Mouse (Mus musculus) spleen, embryonic (tissue): ENCODE measurements around the gene Igf1.

Experiments used
- CTCF ChIA-PET: fragments of 350-600 bp; sonication (Branson Sonifier 250); formaldehyde crosslinking; loops from one replicate; lab custom pipeline; 2022; lab: Charles Lee

The Igf1 gene

GRCm38 (mm10) chr10:87858013-87858806 is at the start of gene Igf1:
Igf1 (plus strand) TSS chr10:87858265.
- CTCF ChIA-PET = interaction anchor here (0.6 kb wide), 1 partner anchor 1849 kb away, joined by 4 read pairs; no protein-coding TSS in a partner anchor

DNA sequence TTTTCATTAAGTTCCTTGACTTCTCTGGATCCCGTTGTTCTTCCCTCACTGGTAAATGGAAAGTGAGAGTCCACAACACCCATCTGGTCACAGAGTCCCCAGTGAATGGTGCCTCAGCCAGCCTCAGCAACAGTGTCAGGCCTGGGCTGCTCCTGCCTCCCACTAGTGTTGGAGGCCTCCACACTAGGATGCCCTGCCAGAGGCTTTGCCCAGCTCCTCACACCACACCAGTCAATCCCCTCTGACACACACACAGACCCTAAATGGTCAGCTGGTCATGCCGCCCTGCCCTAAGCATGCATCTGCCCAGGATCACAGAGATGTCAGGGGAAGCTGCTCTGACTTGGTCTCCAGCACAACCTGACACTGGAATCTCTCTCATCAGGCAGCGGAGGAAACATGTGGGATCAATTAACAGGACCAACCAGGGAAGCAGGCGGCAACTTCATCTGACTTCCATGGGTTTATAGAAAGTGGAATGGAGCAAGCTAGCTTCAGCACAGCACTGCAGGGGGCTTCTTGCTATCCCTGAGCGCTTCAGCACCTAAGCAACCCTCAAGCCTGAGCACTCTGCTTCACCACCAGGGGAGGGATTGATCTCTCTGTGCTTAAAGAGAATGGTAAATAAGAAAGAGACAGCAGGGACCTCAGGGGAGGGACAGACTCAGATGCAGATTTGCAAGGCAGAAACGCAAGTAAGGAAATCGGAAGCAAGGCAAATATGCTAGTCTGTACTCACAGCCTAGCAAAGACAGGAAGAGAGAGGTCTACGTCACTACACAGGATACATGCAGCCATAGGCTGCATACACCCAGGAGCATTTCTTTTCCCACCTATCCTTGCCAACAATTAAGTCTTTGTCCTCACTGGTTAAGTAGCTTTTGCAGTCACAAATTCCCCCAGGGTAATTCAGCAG is 45.6 kb upstream of the Igf1 start:
- CTCF ChIA-PET = no interaction called here

DNA sequence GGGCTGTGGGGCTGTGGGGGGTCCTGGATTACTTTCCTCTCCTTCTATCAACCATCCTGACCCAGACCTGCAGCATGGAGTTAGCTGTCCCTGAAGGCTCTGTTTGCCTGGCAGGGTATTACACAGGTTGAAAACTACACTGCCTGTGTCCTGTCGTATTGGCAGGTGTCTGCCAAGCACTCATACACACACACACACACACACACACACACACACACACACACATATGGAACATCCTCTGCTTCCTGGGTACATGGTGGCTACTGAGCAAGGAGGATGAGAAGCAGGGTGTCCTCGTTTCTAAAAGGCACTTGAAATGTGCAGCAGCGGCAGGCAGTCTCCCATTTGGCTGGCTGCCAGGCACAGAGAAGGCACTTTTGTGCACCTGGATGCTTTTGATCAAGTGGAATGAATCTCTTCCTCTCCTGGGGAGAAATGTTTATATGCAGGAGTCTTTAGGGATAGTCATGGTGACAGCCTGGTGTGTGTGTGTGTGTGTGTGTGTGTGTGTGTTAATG is 44.9 kb upstream of the Igf1 start:
- CTCF ChIA-PET = no interaction called here

DNA sequence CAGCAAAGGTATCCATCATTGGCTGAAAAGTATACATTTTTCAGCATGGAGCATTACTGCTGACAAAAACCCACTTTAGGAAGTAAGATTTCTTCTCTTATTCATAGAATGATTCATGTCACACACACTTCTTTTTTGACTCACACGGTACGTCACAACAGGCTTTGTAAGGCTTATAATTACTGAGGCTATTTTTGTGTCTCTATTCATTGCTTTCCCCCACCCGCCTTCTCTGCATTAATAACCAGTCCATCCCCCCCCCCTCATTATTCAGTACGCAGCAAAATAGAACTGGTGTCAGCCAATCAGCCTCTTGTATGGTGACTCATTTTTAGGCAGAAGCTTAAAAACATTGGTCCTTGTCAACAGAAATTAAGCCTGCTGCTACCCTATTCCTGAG is 41.2 kb upstream of the Igf1 start:
- CTCF ChIA-PET = no interaction called here

GRCm38 (mm10) chr10:87817786-87818185 is 40.3 kb upstream of the Igf1 start:
- CTCF ChIA-PET = no interaction called here

- CTCF ChIA-PET = no interaction called here
Observed at GRCm38 (mm10) chr10:87821906-87822305, 36.2 kb upstream of the Igf1 start.

DNA sequence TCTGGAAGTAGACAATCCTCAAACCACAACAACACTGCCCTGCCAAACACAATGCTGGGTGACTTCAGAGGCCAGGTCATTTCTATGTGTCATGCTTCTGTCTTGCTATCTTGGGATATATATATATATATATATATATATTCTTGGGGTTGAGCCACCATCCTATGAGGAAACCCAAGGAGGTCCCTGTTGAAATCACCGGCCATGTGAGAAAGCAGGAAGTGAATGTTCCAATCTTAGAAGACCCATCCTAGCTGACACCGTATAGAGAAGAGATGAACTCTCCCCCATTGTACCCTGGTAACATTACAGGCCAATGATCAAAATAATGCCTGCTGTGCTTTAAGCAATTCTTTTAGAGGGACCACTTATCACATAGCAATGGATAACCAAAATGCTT is 28.1 kb upstream of the Igf1 start:
- CTCF ChIA-PET = no interaction called here

- CTCF ChIA-PET = no interaction called here
Observed at GRCm38 (mm10) chr10:87830639-87831038, 27.4 kb upstream of the Igf1 start.

DNA sequence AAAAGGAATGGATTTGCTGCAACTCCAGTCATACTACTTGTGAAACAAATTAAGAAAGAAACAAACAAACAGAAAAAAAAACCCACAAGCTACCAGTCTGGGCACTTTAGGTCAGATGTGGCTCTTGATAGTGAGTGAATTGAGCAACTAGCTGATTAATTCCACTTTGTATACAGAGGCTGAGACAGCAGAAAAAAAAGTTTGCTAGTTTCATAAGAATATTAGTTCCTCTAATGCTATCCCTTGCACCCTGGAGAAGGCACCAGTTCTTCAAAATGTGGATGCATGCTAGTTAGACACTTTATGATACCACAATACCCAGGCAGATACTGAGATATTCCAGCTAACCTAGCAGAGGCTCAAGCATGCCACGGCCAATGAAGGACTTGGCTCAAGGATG is 26.0 kb upstream of the Igf1 start:
- CTCF ChIA-PET = no interaction called here

GRCm38 (mm10) chr10:87839454-87839853 is 18.6 kb upstream of the Igf1 start:
- CTCF ChIA-PET = no interaction called here

DNA sequence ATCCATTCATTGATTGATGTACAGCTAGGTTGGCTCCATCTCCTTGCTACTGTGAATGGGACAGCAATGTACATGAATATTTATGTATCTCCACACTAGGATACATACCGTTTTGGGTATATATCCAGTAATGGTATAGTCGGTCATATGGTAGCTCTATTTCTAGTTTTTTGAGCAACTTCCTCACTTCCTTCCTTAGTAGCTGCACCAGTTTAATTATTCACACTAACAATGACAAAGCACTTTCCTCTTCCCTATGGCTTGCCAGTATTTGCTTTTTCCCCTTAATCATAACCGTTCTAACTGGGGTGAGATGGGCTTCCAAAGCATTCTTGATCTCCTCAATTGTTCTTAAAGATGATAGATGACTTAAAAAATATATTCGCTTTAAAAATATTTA is 15.6 kb upstream of the Igf1 start:
- CTCF ChIA-PET = no interaction called here

GRCm38 (mm10) chr10:87844917-87845552 is 13.0 kb upstream of the Igf1 start:
- CTCF ChIA-PET = no interaction called here

GRCm38 (mm10) chr10:87847882-87848281 is 10.2 kb upstream of the Igf1 start:
- CTCF ChIA-PET = no interaction called here

- CTCF ChIA-PET = no interaction called here
Observed at GRCm38 (mm10) chr10:87848419-87848818, 9.6 kb upstream of the Igf1 start.

DNA sequence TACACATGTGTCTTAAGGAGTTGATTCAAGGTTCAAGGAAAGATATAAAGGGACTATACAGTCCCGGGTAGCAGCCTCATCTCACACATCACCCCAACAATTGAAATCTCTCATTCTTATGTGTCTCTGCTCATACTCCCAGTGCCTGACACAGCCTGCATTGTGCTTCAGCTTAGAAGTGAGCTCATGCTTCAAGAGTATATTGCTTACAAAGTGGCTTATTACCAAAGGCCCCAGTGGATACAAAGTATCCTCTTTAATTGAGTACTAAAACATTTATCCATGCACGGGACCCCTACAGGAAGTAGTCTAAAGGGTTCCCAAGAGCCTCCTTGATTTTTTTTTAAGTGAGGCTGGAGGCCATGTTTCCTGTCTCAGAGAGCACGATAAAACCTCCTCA is 6.6 kb upstream of the Igf1 start:
- CTCF ChIA-PET = no interaction called here

GRCm38 (mm10) chr10:87854408-87854807 is 3.7 kb upstream of the Igf1 start:
- CTCF ChIA-PET = no interaction called here

DNA sequence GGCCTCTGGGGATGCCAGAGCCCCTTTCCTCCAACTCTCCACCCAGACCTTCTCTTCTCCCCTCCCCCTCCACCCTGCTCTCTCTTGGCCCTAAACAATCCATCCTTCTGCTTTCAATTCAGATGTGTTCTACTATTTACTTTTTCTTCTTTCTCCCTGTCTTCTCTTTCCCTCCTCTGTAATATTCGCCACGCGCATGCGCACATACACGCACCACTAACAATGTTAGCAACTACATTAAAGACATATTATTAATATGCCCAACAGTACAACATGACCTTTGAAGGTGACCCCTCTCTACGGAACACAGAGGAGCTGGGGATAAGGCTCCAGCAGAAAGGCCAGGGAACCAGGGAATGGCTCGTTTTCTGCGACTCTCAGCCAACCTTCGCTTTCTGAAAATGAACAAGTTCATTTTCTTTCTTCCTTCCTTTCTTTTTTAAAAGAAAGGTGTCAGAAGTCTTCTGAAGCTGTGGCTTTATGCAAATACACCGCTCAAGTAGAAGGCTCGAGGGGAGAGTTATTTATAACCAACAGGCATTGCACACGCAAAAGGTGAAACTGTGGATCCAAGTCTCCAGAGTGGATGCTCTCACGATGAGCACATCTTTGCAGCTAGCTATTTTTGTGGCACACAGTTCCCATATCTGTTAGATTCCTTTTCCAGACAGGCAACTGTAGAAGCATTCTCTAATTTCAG is 2.5 kb upstream of the Igf1 start:
- CTCF ChIA-PET = no interaction called here

DNA sequence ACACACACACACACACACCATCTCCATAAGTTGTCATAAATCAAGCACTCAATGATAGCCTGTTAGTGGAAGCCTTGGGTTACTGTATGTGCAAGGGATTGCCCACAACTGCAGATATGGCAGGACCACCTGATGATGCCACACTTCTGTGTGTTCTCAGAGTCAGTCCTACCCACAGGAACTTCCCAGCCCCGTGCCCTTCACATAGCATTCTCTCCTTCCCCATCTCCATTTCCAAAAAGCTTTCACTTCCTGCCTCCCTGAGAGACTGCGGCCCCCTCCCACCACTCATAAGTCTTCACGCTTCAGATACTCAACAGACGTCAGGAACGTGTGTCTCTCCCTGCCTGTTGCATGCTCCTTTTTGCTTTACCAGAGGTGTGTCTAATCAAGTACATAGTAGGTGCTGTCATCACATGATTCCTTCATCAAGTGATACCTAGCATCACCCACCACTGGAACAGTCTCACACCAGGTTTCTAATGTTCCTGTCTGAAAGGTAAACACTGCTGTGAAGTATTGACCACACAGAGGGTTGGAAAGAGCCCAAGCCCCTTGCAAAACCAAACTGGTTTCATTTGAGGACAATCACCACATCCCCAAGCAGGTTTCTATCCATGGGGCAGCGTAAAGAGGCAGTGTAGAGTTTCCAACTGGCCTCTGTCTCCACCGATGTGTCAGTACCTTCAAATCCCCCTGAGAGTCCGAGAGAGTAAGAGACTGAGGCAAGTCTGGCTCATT is 680 bp upstream of the Igf1 start:
- CTCF ChIA-PET = no interaction called here

GRCm38 (mm10) chr10:87858939-87859338 is 874 bp downstream of the Igf1 start:
- CTCF ChIA-PET = no interaction called here

DNA sequence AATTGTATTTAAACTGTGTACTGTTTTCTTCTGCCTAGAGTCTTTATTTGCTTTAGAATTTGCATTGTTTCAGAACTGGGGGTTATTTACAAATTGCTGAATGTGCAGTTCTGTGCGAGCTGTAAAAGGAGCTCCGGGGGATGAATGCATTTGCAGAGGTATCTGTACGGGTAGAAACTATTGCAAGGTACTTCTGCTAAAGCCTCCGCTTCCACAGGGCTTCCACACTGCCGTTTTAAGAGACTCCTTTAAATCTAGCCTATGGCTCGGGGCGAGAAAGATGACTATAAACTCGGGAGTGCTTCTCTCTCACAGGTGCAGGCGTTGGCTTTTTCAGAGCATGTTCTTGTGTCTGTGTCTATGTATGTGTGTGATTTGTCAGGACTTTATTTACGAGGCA is 1.4 kb downstream of the Igf1 start:
- CTCF ChIA-PET = no interaction called here
